Mouse (Mus musculus): ENCODE data around the gene Patl1. TPM values are rescaled to one million over a fixed set of nuclear protein-coding genes. Genes with fewer than 3 reads are reported as not detected.
A peak's percentile ranks its signal among the peaks of the same experiment; 100 is the strongest.
"Not testable (repeated sequence)": the region's sequence is repeated elsewhere in the genome, so short reads cannot be mapped to it uniquely, and the experiment has no call there.

Gene Patl1
- polyA plus RNA-seq, 1 experiment from 2014 or later = 21.0 TPM

DNA sequence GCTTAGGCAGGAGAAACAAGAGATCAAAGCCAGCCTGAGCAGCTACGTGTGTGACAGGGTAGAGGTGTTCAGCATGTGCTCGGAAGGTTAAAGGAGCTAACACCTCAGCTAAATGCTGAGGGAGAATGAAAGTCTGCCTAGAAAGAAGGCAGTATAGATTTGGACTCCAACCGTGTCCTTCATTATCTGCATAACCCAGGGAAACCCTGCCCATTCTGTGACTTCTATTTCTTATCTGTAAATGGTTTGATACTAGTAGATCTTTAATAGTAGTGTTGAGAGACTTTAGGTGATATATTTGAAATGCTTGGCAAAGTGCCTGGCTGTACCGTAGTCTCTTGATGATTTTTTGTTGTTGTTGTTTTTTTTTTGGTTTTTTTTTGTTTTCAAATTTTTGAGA is 63.5 kb downstream of the Patl1 start:
- Histone ChIP-seq H3K4me2 (ENCODE audit: low read depth, low read length) (no peak overlapping the region), H3K9ac (ENCODE audit: low read length) (no peak overlapping the region), H3K4me1 (ENCODE audit: control insufficient read depth, insufficient read depth, low read length) (peaks cover 45% of the 10 kb centered on the region), H3K36me3 (ENCODE audit: control insufficient read depth, insufficient read depth) (peaks cover 81% of the 10 kb centered on the region), H3K4me3 (ENCODE audit: low read length) (no peak overlapping the region), H3K27ac (ENCODE audit: low read length) (peak overlapping the region; percentile 48), H3K9me3 (replicated peaks; ENCODE audit: control insufficient read depth, low read length) (no peaks in the 10 kb centered on the region), H3K27me3 (ENCODE audit: control insufficient read depth, insufficient read depth, low read length) (no peaks in the 10 kb centered on the region)
- ATAC-seq (replicated peaks; ENCODE audit: extremely low read depth, insufficient read depth, low FRiP score) = no peak
- WGBS = 59% methylated on average over 4 of the region's 4 CpGs

DNA sequence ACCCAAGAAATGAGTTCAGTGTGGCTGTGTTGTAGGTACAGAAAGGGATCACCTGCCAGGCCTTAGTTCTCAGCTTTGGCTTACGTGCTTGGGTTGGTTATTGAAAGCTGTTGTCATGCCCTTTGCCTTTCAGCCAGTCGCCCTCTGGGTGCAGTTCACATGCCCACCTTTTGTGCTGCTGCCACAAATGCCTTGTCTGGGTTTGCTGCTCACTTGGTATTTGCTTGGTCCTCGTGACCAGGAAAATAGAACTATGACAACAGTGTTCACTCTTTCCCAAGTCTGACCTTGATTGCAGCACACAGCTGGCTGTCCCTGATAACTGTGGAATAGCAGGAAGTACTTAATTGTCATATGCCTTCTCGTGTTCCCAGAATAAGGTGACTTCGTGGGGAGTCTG is 65.2 kb downstream of the Patl1 start:
- H3K27me3 ChIP-seq (ENCODE audit: control insufficient read depth, insufficient read depth, low read length) = no peaks in the 10 kb centered on the region
- no peak overlapping the region for H3K4me2 ChIP-seq (ENCODE audit: low read depth, low read length)
- H3K4me3 ChIP-seq (ENCODE audit: low read length) = no peak overlapping the region
- peak overlapping the region; percentile 77 for H3K27ac ChIP-seq (ENCODE audit: low read length)
- H3K4me1 ChIP-seq (ENCODE audit: control insufficient read depth, insufficient read depth, low read length) = peaks cover 34% of the 10 kb centered on the region
- no peak overlapping the region for H3K9ac ChIP-seq (ENCODE audit: low read length)
- ATAC-seq (replicated peaks; ENCODE audit: extremely low read depth, insufficient read depth, low FRiP score) = peak; percentile 47; the same call in 1 of the 2 replicates
- no peaks in the 10 kb centered on the region for H3K9me3 ChIP-seq (replicated peaks; ENCODE audit: control insufficient read depth, low read length)
- 50% methylated on average over 5 of the region's 5 CpGs for WGBS
- peaks cover 79% of the 10 kb centered on the region for H3K36me3 ChIP-seq (ENCODE audit: control insufficient read depth, insufficient read depth)

DNA sequence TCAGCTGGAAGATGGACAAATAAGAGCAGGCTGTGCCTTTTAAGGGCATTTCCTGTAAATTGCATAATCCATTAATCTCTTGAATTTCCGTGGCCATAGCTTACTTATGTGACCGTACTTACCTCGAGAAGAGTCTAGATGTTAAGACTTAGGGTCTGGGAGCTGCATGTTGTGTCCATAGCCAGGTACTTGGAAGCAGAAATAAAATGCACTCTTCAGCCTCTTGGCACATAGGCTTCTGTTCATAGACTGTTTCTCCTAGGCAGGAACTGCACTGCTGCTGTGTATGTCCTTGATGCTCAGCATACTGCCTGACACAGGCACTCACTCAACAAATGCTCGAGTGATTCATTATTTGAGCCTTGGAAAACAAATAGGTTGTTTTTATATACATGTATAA is 68.3 kb downstream of the Patl1 start:
- Histone ChIP-seq H3K9me3 (replicated peaks; ENCODE audit: control insufficient read depth, low read length) (no peaks in the 10 kb centered on the region), H3K4me3 (ENCODE audit: low read length) (no peak overlapping the region), H3K27me3 (ENCODE audit: control insufficient read depth, insufficient read depth, low read length) (no peaks in the 10 kb centered on the region), H3K4me2 (ENCODE audit: low read depth, low read length) (no peak overlapping the region), H3K27ac (ENCODE audit: low read length) (no peak overlapping the region), H3K36me3 (ENCODE audit: control insufficient read depth, insufficient read depth) (peaks cover 82% of the 10 kb centered on the region), H3K9ac (ENCODE audit: low read length) (no peak overlapping the region), H3K4me1 (ENCODE audit: control insufficient read depth, insufficient read depth, low read length) (peaks cover 20% of the 10 kb centered on the region)
- ATAC-seq (replicated peaks; ENCODE audit: extremely low read depth, insufficient read depth, low FRiP score) = no peak
- 93% methylated on average over 4 of the region's 4 CpGs for WGBS

DNA sequence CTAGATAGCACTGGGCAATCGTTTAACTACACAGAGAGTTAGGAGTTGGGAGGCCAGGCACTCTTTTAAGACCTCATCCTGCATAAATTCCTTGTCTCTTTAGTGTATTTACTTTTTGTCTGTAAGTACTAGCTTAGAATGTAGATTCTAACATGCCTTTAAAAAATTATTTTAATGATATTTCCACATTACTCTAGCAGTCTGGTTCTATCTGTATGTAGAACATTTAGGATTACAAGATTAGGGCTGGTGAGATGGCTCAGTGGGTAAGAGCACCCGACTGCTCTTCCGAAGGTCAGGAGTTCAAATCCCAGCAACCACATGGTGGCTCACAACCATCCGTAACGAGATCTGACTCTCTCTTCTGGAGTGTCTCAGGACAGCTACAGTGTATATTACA is 72.4 kb downstream of the Patl1 start:
- peaks cover 72% of the 10 kb centered on the region for H3K36me3 ChIP-seq (ENCODE audit: control insufficient read depth, insufficient read depth)
- H3K27me3 ChIP-seq (ENCODE audit: control insufficient read depth, insufficient read depth, low read length); H3K4me1 ChIP-seq (ENCODE audit: control insufficient read depth, insufficient read depth, low read length); H3K9me3 ChIP-seq (replicated peaks; ENCODE audit: control insufficient read depth, low read length); ATAC-seq (replicated peaks; ENCODE audit: extremely low read depth, insufficient read depth, low FRiP score); H3K9ac ChIP-seq (ENCODE audit: low read length); H3K4me2 ChIP-seq (ENCODE audit: low read depth, low read length); H3K4me3 ChIP-seq (ENCODE audit: low read length); H3K27ac ChIP-seq (ENCODE audit: low read length): not testable (repeated sequence)
- WGBS = 82% methylated on average over 5 of the region's 5 CpGs

DNA sequence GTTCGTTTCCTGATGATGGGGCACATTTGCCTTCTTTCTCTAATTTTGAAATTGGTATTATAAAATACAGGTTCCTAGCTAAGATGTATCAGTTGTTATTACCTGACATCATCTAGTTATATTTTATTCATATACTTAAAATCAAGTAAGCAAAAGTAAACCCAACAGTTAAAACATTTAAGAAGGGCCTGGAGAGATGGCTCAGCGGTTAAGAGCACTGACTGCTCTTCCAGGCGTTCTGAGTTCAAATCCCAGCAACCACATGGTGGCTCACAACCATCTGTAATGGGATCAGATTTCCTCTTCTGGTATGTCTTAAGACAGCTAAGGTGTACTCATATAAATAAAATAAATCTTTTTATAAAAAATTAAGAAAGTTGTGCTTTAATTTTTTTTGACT is 75.6 kb downstream of the Patl1 start:
- no peak for ATAC-seq (replicated peaks; ENCODE audit: extremely low read depth, insufficient read depth, low FRiP score)
- Histone ChIP-seq H3K9ac (ENCODE audit: low read length) (no peak overlapping the region), H3K9me3 (replicated peaks; ENCODE audit: control insufficient read depth, low read length) (no peaks in the 10 kb centered on the region), H3K27ac (ENCODE audit: low read length) (no peak overlapping the region), H3K4me2 (ENCODE audit: low read depth, low read length) (no peak overlapping the region), H3K4me1 (ENCODE audit: control insufficient read depth, insufficient read depth, low read length) (no peaks in the 10 kb centered on the region), H3K27me3 (ENCODE audit: control insufficient read depth, insufficient read depth, low read length) (no peaks in the 10 kb centered on the region), H3K36me3 (ENCODE audit: control insufficient read depth, insufficient read depth) (peaks cover 68% of the 10 kb centered on the region), H3K4me3 (ENCODE audit: low read length) (no peak overlapping the region)
- WGBS = 81% methylated on average over 3 of the region's 3 CpGs

DNA sequence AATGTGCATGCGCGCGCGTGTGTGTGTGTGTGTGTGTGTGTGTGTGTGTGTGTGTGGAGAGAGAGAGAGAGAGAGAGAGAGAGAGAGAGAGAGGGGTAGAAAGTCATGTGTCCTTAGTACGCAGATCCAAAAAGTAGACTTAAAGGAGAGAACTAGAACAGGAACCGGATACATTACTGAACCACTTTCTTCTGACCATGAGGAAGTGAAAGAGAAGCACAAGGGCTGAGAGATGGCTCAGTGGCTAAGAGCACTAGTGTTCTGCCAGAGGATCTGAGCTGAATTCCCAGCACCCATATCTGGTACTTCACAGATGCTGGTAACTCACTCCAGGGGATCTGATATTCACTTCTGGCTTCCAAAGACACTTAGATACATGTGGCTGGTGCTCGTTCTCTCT is 77.1 kb downstream of the Patl1 start:
- Histone ChIP-seq H3K36me3 (ENCODE audit: control insufficient read depth, insufficient read depth) (peaks cover 63% of the 10 kb centered on the region), H3K27ac (ENCODE audit: low read length) (no peak overlapping the region), H3K4me2 (ENCODE audit: low read depth, low read length) (no peak overlapping the region), H3K27me3 (ENCODE audit: control insufficient read depth, insufficient read depth, low read length) (no peaks in the 10 kb centered on the region), H3K9ac (ENCODE audit: low read length) (no peak overlapping the region), H3K9me3 (replicated peaks; ENCODE audit: control insufficient read depth, low read length) (no peaks in the 10 kb centered on the region), H3K4me1 (ENCODE audit: control insufficient read depth, insufficient read depth, low read length) (no peaks in the 10 kb centered on the region), H3K4me3 (ENCODE audit: low read length) (no peak overlapping the region)
- WGBS = 93% methylated on average over 7 of the region's 7 CpGs
- ATAC-seq (replicated peaks; ENCODE audit: extremely low read depth, insufficient read depth, low FRiP score) = no peak

DNA sequence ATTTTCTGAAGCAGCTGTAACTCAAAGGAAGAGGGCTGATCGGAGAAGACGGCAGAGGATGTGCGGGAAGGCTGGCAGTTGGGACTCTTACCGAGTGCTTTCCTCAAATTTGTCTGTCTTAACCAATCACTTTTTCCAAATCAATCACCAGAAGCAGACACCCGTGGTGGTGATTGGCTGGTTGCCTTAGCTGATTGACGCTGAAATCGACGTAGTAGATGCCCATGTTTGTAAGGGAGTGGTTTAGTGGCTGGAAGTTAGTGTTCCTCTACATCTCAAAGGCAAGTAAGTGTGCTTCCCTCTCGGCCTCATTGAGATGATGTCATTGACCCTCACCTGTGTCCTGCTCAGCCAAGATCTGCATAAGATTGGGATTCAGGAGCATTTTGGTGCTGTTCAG is 79.8 kb downstream of the Patl1 start:
- H3K4me1 ChIP-seq (ENCODE audit: control insufficient read depth, insufficient read depth, low read length) = no peaks in the 10 kb centered on the region
- H3K4me3 ChIP-seq (ENCODE audit: low read length) = no peak overlapping the region
- H3K4me2 ChIP-seq (ENCODE audit: low read depth, low read length) = no peak overlapping the region
- no peaks in the 10 kb centered on the region for H3K9me3 ChIP-seq (replicated peaks; ENCODE audit: control insufficient read depth, low read length)
- ATAC-seq (replicated peaks; ENCODE audit: extremely low read depth, insufficient read depth, low FRiP score) = no peak
- H3K27me3 ChIP-seq (ENCODE audit: control insufficient read depth, insufficient read depth, low read length) = no peaks in the 10 kb centered on the region
- no peak overlapping the region for H3K27ac ChIP-seq (ENCODE audit: low read length)
- H3K36me3 ChIP-seq (ENCODE audit: control insufficient read depth, insufficient read depth) = peaks cover 62% of the 10 kb centered on the region
- H3K9ac ChIP-seq (ENCODE audit: low read length) = no peak overlapping the region
- 89% methylated on average over 9 of the region's 9 CpGs for WGBS

DNA sequence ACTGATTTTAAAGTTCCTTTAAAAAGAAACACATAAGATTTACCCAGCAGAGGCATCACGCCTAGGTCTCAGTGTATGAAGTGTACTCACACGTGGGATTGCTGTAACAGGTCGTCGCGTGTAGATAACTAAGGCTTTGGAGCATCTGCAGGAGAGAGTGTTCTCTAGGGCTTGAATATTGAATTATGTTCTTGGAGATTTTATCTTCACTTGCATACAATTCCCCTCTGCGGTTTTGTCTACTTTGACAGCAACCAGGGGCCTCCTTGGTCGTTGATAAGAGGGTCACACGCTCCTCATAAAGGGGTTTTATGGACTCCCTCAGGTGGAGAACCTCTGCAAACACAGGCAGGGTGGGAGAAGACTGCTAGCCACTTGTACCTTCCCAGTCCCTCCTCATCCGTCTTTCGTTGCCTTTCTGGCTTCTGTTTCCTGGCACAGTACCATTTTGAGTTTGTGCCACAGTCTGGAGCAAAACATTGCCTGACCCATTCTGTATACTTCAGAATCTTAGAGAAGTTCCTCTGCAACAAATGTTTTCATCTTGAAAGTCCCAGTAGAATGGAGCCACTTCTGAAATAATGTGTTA is 80.3 kb downstream of the Patl1 start:
- no peak overlapping the region for H3K9ac ChIP-seq (ENCODE audit: low read length)
- 76% methylated on average over 10 of the region's 10 CpGs for WGBS

More for the DNA sequence above, 80.3 kb downstream of the Patl1 start:
- H3K4me3 ChIP-seq (ENCODE audit: low read length) = no peak overlapping the region
- no peaks in the 10 kb centered on the region for H3K27me3 ChIP-seq (ENCODE audit: control insufficient read depth, insufficient read depth, low read length)
- peaks cover 58% of the 10 kb centered on the region for H3K36me3 ChIP-seq (ENCODE audit: control insufficient read depth, insufficient read depth)
- H3K27ac ChIP-seq (ENCODE audit: low read length) = no peak overlapping the region
- H3K9me3 ChIP-seq (replicated peaks; ENCODE audit: control insufficient read depth, low read length) = no peaks in the 10 kb centered on the region
- ATAC-seq (replicated peaks; ENCODE audit: extremely low read depth, insufficient read depth, low FRiP score) = no peak
- H3K4me2 ChIP-seq (ENCODE audit: low read depth, low read length) = no peak overlapping the region
- no peaks in the 10 kb centered on the region for H3K4me1 ChIP-seq (ENCODE audit: control insufficient read depth, insufficient read depth, low read length)

All from heart, embryonic 16.5 days (tissue).